Mouse (Mus musculus) MEL (cell line): ENCODE data around the gene Rgl3. TPM values are rescaled to one million over a fixed set of nuclear protein-coding genes. Genes with fewer than 3 reads are reported as not detected.

Experiments
- DNase-seq: peaks from one replicate; pipeline ENCODE4 v3.0.0; 2011; ENCODE audit warnings: low read depth, low spot score
- H3K27ac ChIP-seq: 2 replicates; pipeline ENCODE4 v1.5.1; 2012; ENCODE audit warnings: low read depth, mild to moderate bottlenecking, control low read depth, low read length, moderate library complexity; ENCODE audit not compliant: control insufficient read depth
- H3K27me3 ChIP-seq, 2 experiments: fragments of 150-350 bp in 1 of 2; sonication (generic) in 1 of 2; 2 replicates each; pipeline ENCODE4 v1.6.1; 2012; ENCODE audit warnings: low read length in 2 of 2, mild to moderate bottlenecking in 2 of 2, improper control_type of control experiment in 1 of 2, moderate library complexity in 1 of 2; ENCODE audit not compliant: insufficient read depth in 2 of 2, control insufficient read depth in 1 of 2
- H3K36me3 ChIP-seq, 2 experiments: 2 replicates each; pipeline ENCODE4 v1.6.1; 2012 to 2014; ENCODE audit warnings: low read length in 2 of 2, improper control_type of control experiment in 1 of 2, inconsistent platforms in 1 of 2, mild to moderate bottlenecking in 1 of 2; ENCODE audit not compliant: insufficient read depth in 2 of 2, control insufficient read depth in 1 of 2
- H3K4me1 ChIP-seq, 2 experiments: fragments of 150-350 bp in 1 of 2; sonication (generic) in 1 of 2; 2 replicates each; pipeline ENCODE4 v1.6.1; 2012; ENCODE audit warnings: low read length in 2 of 2, improper control_type of control experiment in 1 of 2, mild to moderate bottlenecking in 1 of 2; ENCODE audit not compliant: insufficient read depth in 2 of 2, control insufficient read depth in 1 of 2
- H3K4me3 ChIP-seq, 2 experiments: fragments of 150-350 bp in 1 of 2; sonication (generic) in 1 of 2; 2 replicates each; pipeline ENCODE4 v1.5.1; 2012; ENCODE audit warnings: low read depth in 2 of 2, low read length in 2 of 2, mild to moderate bottlenecking in 2 of 2, moderate library complexity in 2 of 2, control low read depth in 1 of 2, improper control_type of control experiment in 1 of 2; ENCODE audit not compliant: control insufficient read depth in 1 of 2, insufficient read depth in 1 of 2
- H3K79me2 ChIP-seq: 2 replicates; pipeline ENCODE4 v1.6.1; 2012; ENCODE audit warnings: mild to moderate bottlenecking, low read length, moderate library complexity; ENCODE audit not compliant: control insufficient read depth, poor library complexity, insufficient read depth
- H3K9ac ChIP-seq: 2 replicates; pipeline ENCODE4 v1.6.1; 2012; ENCODE audit warnings: low read depth, mild to moderate bottlenecking, control low read depth, low read length, moderate library complexity; ENCODE audit not compliant: control insufficient read depth, poor library complexity, severe bottlenecking
- H3K9me3 ChIP-seq: fragments of 150-350 bp; sonication (generic); replicated peaks from 2 replicates; pipeline ENCODE4 v1.6.1; 2012; ENCODE audit warnings: mild to moderate bottlenecking, low read length, improper control_type of control experiment, moderate library complexity; ENCODE audit not compliant: insufficient read depth
- CHD2 ChIP-seq: IDR thresholded peaks from 2 replicates; pipeline ENCODE4 v1.6.1; 2011; ENCODE audit warnings: low read length, improper control_type of control experiment
- CTCF ChIP-seq, 3 experiments: IDR thresholded peaks in 2 of 3; conservative IDR thresholded peaks in 1 of 3; 2 replicates each; pipeline ENCODE4 v1.5.1; 2011 to 2012; ENCODE audit warnings: low read length in 3 of 3, low read depth in 2 of 3, mild to moderate bottlenecking in 2 of 3, improper control_type of control experiment in 1 of 3, inconsistent platforms in 1 of 3, mixed read lengths in 1 of 3, moderate library complexity in 1 of 3; ENCODE audit not compliant: control insufficient read depth in 1 of 3, insufficient read depth in 1 of 3, poor library complexity in 1 of 3, severe bottlenecking in 1 of 3
- E2F4 ChIP-seq: IDR thresholded peaks from 2 replicates; pipeline ENCODE4 v1.6.1; 2011; ENCODE audit warnings: low read depth, low read length, improper control_type of control experiment, borderline replicate concordance
- EP300 ChIP-seq, 2 experiments: IDR thresholded peaks; 2 replicates each; pipeline ENCODE4 v1.6.1; 2011; ENCODE audit warnings: improper control_type of control experiment in 2 of 2, low read length in 2 of 2, low read depth in 1 of 2, mild to moderate bottlenecking in 1 of 2
- ETS1 ChIP-seq: IDR thresholded peaks from 2 replicates; pipeline ENCODE4 v1.6.1; 2012; ENCODE audit warnings: low read depth, mild to moderate bottlenecking, inconsistent platforms, low read length, improper control_type of control experiment, moderate library complexity
- GATA1 ChIP-seq: IDR thresholded peaks from 2 replicates; pipeline ENCODE4 v1.6.1; 2011; ENCODE audit warnings: low read depth, low read length, improper control_type of control experiment
- HCFC1 ChIP-seq: IDR thresholded peaks from 2 replicates; pipeline ENCODE4 v1.6.1; 2012; ENCODE audit warnings: low read depth, mild to moderate bottlenecking, inconsistent platforms, low read length, improper control_type of control experiment, moderate library complexity
- KAT2A ChIP-seq: conservative IDR thresholded peaks from 2 replicates; pipeline ENCODE4 v1.6.1; 2012; ENCODE audit warnings: low read depth, low read length, improper control_type of control experiment, inconsistent platforms
- MAFK ChIP-seq: IDR thresholded peaks from 2 replicates; pipeline ENCODE4 v1.6.1; 2011; ENCODE audit warnings: low read depth, mild to moderate bottlenecking, low read length, improper control_type of control experiment, borderline replicate concordance
- MAZ ChIP-seq: IDR thresholded peaks from 2 replicates; pipeline ENCODE4 v1.6.1; 2012; ENCODE audit warnings: low read depth, mild to moderate bottlenecking, inconsistent platforms, low read length, improper control_type of control experiment
- NELFE ChIP-seq: IDR thresholded peaks from 2 replicates; pipeline ENCODE4 v1.6.1; 2011; ENCODE audit warnings: low read depth, low read length, improper control_type of control experiment
- POLR2A ChIP-seq, 2 experiments: IDR thresholded peaks; 2 replicates each; pipeline ENCODE4 v1.6.1; 2011 to 2012; ENCODE audit warnings: low read length in 2 of 2, mild to moderate bottlenecking in 2 of 2, control low read depth in 1 of 2, improper control_type of control experiment in 1 of 2, low read depth in 1 of 2, moderate library complexity in 1 of 2; ENCODE audit not compliant: control insufficient read depth in 1 of 2, insufficient read depth in 1 of 2, poor library complexity in 1 of 2
- RAD21 ChIP-seq: IDR thresholded peaks from 2 replicates; pipeline ENCODE4 v1.6.1; 2011; ENCODE audit warnings: mild to moderate bottlenecking, low read depth, low read length, improper control_type of control experiment
- RCOR1 ChIP-seq: IDR thresholded peaks from 2 replicates; pipeline ENCODE4 v1.6.1; 2012; ENCODE audit warnings: low read depth, mild to moderate bottlenecking, inconsistent platforms, low read length, improper control_type of control experiment
- SIN3A ChIP-seq: IDR thresholded peaks from 2 replicates; pipeline ENCODE4 v1.6.1; 2012; ENCODE audit warnings: low read length, improper control_type of control experiment, inconsistent platforms
- SMC3 ChIP-seq: IDR thresholded peaks from 2 replicates; pipeline ENCODE4 v1.6.1; 2011; ENCODE audit warnings: low read depth, low read length, improper control_type of control experiment
- USF2 ChIP-seq, 2 experiments: IDR thresholded peaks; 2 replicates each; pipeline ENCODE4 v1.6.1; 2011 to 2012; ENCODE audit warnings: improper control_type of control experiment in 2 of 2, low read length in 2 of 2, borderline replicate concordance in 1 of 2, inconsistent platforms in 1 of 2, low read depth in 1 of 2, mild to moderate bottlenecking in 1 of 2; ENCODE audit not compliant: insufficient read depth in 1 of 2
- ZMIZ1 ChIP-seq: IDR thresholded peaks from 2 replicates; pipeline ENCODE4 v1.6.1; 2012; ENCODE audit warnings: low read depth, mild to moderate bottlenecking, inconsistent platforms, low read length, improper control_type of control experiment, moderate library complexity
- polyA plus RNA-seq, 2 experiments: library from polyadenylated mRNA; stranded (reverse) in 1 of 2; unstranded in 1 of 2; fragments of >175 nt in 1 of 2; fragments of >200 nt in 1 of 2; gene quantifications; 2 replicates each; pipeline versions ENCODE4 v1.2.1 to v1.2.4; 2012; ENCODE audit warnings: low replicate concordance in 2 of 2, low read depth in 1 of 2; ENCODE audit not compliant: insufficient read length in 2 of 2, insufficient read depth in 1 of 2, missing spikeins in 1 of 2
- total RNA-seq: library from RNA; depleted of rRNA; stranded (reverse); fragments of 300-350 nt; gene quantifications from 2 replicates; pipeline ENCODE4 v1.2.3, GENCODE M21; 2012

Gene Rgl3
- total and polyA plus RNA-seq, 3 experiments, result not detected

DNA sequence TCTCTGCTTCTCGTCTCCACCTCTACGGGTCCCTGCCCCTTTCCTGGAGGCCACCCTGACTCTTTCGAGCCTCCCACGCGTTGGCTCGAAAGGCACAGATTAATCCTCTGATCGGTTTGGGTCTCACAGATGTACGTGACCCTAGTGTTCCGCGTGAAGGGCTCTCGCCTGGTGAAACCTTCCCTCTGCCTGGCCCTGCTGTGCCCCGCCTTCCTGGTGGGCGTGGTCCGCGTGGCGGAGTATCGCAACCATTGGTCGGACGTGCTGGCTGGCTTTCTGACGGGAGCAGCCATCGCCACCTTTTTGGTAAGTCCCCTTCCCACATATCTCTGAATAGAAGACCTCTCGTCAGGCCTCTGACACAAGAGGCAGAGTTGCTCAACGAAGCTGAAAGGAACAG lies 45.0 kb downstream of the Rgl3 start:
- Histone ChIP-seq H3K79me2 (no peaks in the 10 kb centered on the region), H3K27me3 (no peaks in the 10 kb centered on the region), H3K9ac (no peak overlapping the region), H3K4me1 (peaks cover 0 to 13% of the 10 kb centered on the region in 2 experiments; a peak in 2 of 4 replicates), H3K36me3 (peaks cover 0 to 6% of the 10 kb centered on the region in 2 experiments; a peak in 2 of 4 replicates), H3K27ac (no peak overlapping the region), H3K9me3 (no peaks in the 10 kb centered on the region), H3K4me3 (no peak overlapping the region)
- no peak for DNase-seq
- TF ChIP-seq POLR2A (IDR thresholded peaks at IDR 0.05; ENCODE audit: control insufficient read depth in 1 of 2, insufficient read depth in 1 of 2, low read depth in 1 of 2, low read length in 2 of 2, poor library complexity in 1 of 2), result no peak
- TF ChIP-seq NELFE, result no peak
- no peak for TF ChIP-seq RAD21
- no peak for TF ChIP-seq GATA1
- no peak for TF ChIP-seq ETS1
- TF ChIP-seq SMC3, result no peak
- no peak for TF ChIP-seq ZMIZ1
- no peak for TF ChIP-seq RCOR1
- TF ChIP-seq CHD2, result no peak
- no peak for TF ChIP-seq MAZ
- TF ChIP-seq CTCF (IDR thresholded peaks at IDR 0.05 in 2 of 3, conservative IDR thresholded peaks at IDR 0.05 in 1 of 3; ENCODE audit: control insufficient read depth in 1 of 3, insufficient read depth in 1 of 3, low read depth in 2 of 3, low read length in 3 of 3, poor library complexity in 1 of 3, severe bottlenecking in 1 of 3), result no peak
- TF ChIP-seq, all 39 proteins: peak for 0

GRCm38 (mm10) chr9:21943638-21944037 lies 45.6 kb downstream of the Rgl3 start:
- Histone ChIP-seq H3K79me2 (no peaks in the 10 kb centered on the region), H3K9ac (no peak overlapping the region), H3K4me1 (peaks cover 0 to 13% of the 10 kb centered on the region in 2 experiments; a peak in 2 of 4 replicates)
- no peak for TF ChIP-seq USF2 (IDR thresholded peaks at IDR 0.05; ENCODE audit: borderline replicate concordance in 1 of 2, insufficient read depth in 1 of 2, low read depth in 1 of 2, low read length in 2 of 2)
- TF ChIP-seq, all 39 proteins: peak for 0
- Histone ChIP-seq H3K36me3 (peaks cover 0 to 6% of the 10 kb centered on the region in 2 experiments; a peak in 2 of 4 replicates), H3K4me3 (no peak overlapping the region), H3K9me3 (no peaks in the 10 kb centered on the region), H3K27me3 (no peaks in the 10 kb centered on the region), H3K27ac (no peak overlapping the region)
- no peak for DNase-seq

- no peak overlapping the region for H3K4me3 ChIP-seq
- H3K9me3 ChIP-seq, result no peaks in the 10 kb centered on the region
- no peaks in the 10 kb centered on the region for H3K27me3 ChIP-seq
- TF ChIP-seq MAZ (no peak), HCFC1 (no peak), NELFE (no peak), KAT2A (no peak), RAD21 (no peak), EP300 (IDR thresholded peaks at IDR 0.05; ENCODE audit: low read depth in 1 of 2, low read length in 2 of 2) (no peak), MAFK (no peak), SIN3A (no peak), E2F4 (no peak), RCOR1 (no peak)
- H3K4me1 ChIP-seq, result peaks cover 0 to 13% of the 10 kb centered on the region in 2 experiments; a peak in 2 of 4 replicates
- DNase-seq, result no peak
- H3K36me3 ChIP-seq, result peaks cover 0 to 6% of the 10 kb centered on the region in 2 experiments; a peak in 2 of 4 replicates
- no peak overlapping the region for H3K9ac ChIP-seq
- H3K27ac ChIP-seq, result no peak overlapping the region
- no peaks in the 10 kb centered on the region for H3K79me2 ChIP-seq
Measured at GRCm38 (mm10) chr9:21943046-21943445, 46.2 kb downstream of the Rgl3 start.
